Mouse (Mus musculus): ENCODE measurements around the gene Xrcc1.

DNA sequence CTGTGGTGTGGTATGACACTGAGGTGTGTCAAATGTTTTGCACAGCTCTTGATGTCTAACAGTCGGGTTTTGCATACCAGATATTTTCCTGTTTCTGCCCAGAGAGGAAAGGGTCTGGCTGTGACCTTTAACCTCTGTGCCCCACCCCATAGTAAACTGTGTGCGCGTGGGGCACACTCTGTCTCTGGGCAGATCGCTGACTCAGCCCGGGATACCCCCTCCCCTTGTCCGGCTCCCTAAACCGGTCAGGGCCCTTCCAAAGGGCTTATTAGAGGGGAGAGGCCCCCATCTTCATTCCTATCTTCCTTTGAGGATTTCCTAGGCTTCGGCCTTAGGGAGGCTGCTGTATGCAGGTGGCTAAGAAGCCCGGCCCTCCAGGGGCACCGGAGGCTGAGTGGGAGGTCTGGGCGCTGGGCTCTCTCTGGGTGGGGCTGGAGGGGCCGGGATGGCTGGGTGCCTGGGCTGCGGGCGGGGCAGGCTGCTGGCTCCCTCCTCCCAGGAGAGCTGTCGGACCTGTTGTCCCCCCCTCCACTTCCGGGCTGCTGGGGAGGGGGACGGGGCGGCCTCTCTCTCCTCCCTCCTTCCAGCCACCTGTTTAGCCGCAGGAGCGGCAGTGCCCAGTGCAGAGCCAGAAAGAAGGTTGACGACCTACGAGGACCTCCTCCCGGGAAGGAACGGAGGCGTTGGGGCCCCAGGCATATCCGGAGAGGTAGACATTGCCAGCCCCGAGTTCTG, 64.2 kb downstream of the Xrcc1 start, which contains the start of gene Phldb3:
- TF ChIP-seq POLR2A (IDR thresholded peaks at IDR 0.05; ENCODE audit: insufficient read depth, low read depth, low read length) (no peak), CTCF (IDR thresholded peaks at IDR 0.05; ENCODE audit: insufficient read depth, low read depth, low read length) (no peak)

Data from olfactory bulb, adult 2 months (tissue).